Mouse (Mus musculus): ENCODE data around the gene Mus81. TPM values are rescaled to one million over a fixed set of nuclear protein-coding genes. Genes with fewer than 3 reads are reported as not detected.

Mus81 gene
- total and polyA plus RNA-seq, 3 experiments: 20.4 to 29.3 (median 28.8) TPM

DNA sequence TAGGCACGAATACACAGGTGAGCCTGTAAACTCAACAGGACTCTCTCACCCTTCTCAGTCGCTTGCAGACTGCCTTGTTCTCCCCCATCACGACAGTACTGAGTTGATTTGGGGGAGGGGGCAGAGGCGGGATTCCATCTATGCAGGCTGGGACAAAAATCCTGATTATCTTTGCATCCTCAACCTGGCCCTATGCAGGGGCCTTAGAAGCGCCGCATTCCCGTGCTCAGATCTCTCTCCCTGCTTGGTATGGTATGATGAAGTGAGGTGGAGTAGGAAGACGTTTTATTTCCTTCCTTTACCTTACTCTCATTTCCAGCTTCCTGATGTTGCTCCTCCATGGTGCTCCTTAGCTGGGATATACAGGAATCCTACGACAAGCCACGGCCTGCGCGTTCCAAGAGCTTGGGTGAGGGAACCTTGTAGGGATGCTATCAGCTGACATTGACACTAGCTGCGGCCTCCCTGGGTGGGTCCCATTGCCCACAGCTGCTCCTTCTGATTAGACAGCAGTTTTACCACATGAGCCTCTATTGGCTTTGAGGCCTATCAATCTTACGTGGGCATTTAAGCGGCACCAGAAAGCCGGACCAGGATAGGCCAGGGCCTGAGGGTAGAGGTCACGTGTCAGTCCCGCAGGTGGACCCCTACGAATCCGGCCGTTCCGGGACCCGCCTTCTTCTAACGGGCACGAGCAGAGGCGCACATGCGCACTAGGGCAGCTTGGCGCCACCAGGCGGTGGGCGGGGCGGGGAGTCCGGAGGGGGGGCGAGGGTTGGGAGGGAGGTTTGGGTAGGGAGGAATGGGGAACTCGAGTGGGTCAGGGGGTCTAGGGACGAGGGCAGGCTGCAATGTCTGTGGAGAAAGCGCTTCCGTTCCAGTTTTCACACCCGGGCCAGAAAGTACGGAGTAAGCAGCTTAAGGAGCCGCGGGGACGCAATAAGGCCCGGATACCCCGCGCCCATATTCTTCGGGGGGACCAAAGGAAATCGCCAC, 22.1 kb upstream of the Mus81 start, which contains the start of gene Snx32 (continued):
- TF ChIP-seq JUND (conservative IDR thresholded peaks at IDR 0.05; ENCODE audit: low read depth, low read length): no peak

DNA sequence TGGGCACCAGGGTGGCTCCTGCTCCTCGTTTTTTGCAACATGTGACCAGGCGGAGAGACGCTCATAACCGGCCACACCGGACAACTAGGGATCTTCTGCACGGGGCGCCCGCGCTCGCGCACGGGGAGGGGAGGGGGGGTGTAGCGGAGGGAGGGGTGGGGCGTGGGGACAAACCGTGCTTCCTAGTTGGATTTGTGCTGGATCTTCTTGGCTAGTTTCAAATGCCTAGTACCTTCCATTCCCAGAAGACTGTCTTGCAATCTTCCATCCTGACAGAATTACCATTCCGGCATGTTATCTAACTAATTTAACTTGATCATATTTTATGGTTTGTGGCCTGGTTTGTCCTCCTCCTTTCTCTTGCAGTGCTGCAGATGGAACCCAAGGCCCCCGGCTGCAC, 15.5 kb upstream of the Mus81 start, which contains the start of gene 1700020D05Rik:
Gene 1700020D05Rik (minus strand): TSS at position 101 of the 400 bp plus-strand sequence.
- no peak for DNase-seq (ENCODE audit: extremely low read depth)
- no peak within 1 kb of the TSS for H3K4me3 ChIP-seq (replicated peaks in 1 of 3; ENCODE audit: low read depth in 2 of 3, low read length in 2 of 3, poor library complexity in 1 of 3)

DNA sequence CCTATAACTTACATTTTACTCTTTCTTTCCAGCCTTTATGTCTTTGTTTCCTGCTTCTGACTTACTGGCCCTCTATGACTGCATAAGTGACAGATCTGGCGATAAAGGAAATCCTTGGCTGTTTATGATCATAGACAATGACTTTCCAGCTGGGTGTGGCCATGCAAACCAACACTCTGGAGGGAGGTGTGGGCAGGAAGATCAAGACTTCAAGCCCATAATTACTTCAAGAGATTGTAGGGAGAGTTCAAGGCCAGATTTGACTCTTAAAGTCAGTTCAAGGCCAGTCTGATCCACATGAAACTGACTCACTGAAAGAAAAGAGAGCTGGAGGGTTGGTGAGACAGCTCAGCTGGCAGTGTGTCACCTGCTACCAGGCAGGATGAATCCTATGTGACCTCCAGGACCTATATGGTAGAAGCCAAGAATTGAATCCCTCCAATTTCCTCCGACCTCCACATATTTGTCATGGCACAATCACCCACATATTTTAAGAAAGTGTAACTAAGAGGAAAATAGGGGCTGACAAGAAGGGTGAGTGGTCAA, 12.2 kb upstream of the Mus81 start:
- no peak overlapping the region for H3K4me2 ChIP-seq (ENCODE audit: insufficient read depth, low read depth, poor library complexity, severe bottlenecking)
- H3K27ac ChIP-seq (ENCODE audit: insufficient read depth, low read depth): no peak overlapping the region
- dilution Hi-C loops (cut with MboI; ENCODE audit: extremely low pct_ligation_motif_present, extremely low pct_unique_long_range_greater_than_20kb, low sequenced_read_pairs) (no loop called here), in situ Hi-C loops (cut with MboI; ENCODE audit: low pct_ligation_motif_present, low pct_unique_long_range_greater_than_20kb, low sequenced_read_pairs) (no loop called here)
- H3K27me3 ChIP-seq (replicated peaks): no peaks in the 10 kb centered on the region
- no peaks in the 10 kb centered on the region for H3K9me3 ChIP-seq (replicated peaks; ENCODE audit: low read length)
- TF ChIP-seq CHD2 (IDR thresholded peaks at IDR 0.05; ENCODE audit: low read length) (no peak), USF2 (conservative IDR thresholded peaks at IDR 0.05; ENCODE audit: low read depth, low read length) (no peak), NELFE (IDR thresholded peaks at IDR 0.05; ENCODE audit: low read depth, low read length) (no peak), ETS1 (conservative IDR thresholded peaks at IDR 0.05; ENCODE audit: low read depth, low read length) (no peak)
- H3K36me3 ChIP-seq (replicated peaks in 1 of 2; ENCODE audit: control insufficient read depth in 1 of 2, insufficient read depth in 1 of 2, low read length in 1 of 2): peaks cover 27 to 59% of the 10 kb centered on the region in 2 experiments
- no peaks in the 10 kb centered on the region; a peak in 1 of 4 replicates for H3K4me1 ChIP-seq (ENCODE audit: control insufficient read depth in 1 of 2, insufficient read depth in 2 of 2)
- no peaks in the 10 kb centered on the region for H3K79me2 ChIP-seq (replicated peaks; ENCODE audit: control insufficient read depth, extremely low read depth, insufficient read depth, poor library complexity, severe bottlenecking)
- no peak overlapping the region for H3K9ac ChIP-seq (ENCODE audit: insufficient read depth, low read depth)
- DNase-seq (ENCODE audit: extremely low read depth): no peak
- no peak overlapping the region for H3K4me3 ChIP-seq (replicated peaks in 1 of 3; ENCODE audit: low read depth in 2 of 3, low read length in 2 of 3, poor library complexity in 1 of 3)

More for the DNA sequence above, 15.5 kb upstream of the Mus81 start, which contains the start of gene 1700020D05Rik:
- no peaks in the 10 kb centered on the region for H3K27me3 ChIP-seq (replicated peaks)
- H3K4me2 ChIP-seq (ENCODE audit: insufficient read depth, low read depth, poor library complexity, severe bottlenecking): no peak within 1 kb of the TSS
- H3K9me3 ChIP-seq (replicated peaks; ENCODE audit: low read length): no peaks in the 10 kb centered on the region
- no peak within 1 kb of the TSS for H3K27ac ChIP-seq (ENCODE audit: insufficient read depth, low read depth)
- in situ Hi-C loops (cut with MboI; ENCODE audit: low pct_ligation_motif_present, low pct_unique_long_range_greater_than_20kb, low sequenced_read_pairs): no loop called here
- H3K36me3 ChIP-seq (replicated peaks in 1 of 2; ENCODE audit: control insufficient read depth in 1 of 2, insufficient read depth in 1 of 2, low read length in 1 of 2): peaks cover 2 to 26% of the 10 kb centered on the region in 2 experiments
- H3K9ac ChIP-seq (ENCODE audit: insufficient read depth, low read depth): no peak within 1 kb of the TSS
- TF ChIP-seq PAX5 (IDR thresholded peaks at IDR 0.05; ENCODE audit: low read length) (no peak), ZKSCAN1 (IDR thresholded peaks at IDR 0.05; ENCODE audit: borderline replicate concordance, low read depth, low read length) (no peak), MAX (IDR thresholded peaks at IDR 0.05; ENCODE audit: low read length) (no peak), EP300 (IDR thresholded peaks at IDR 0.05; ENCODE audit: low read length) (no peak), UBTF (IDR thresholded peaks at IDR 0.05; ENCODE audit: low read depth, low read length) (no peak), RAD21 (IDR thresholded peaks at IDR 0.05; ENCODE audit: low read depth, low read length) (no peak), TBP (conservative IDR thresholded peaks at IDR 0.05; ENCODE audit: low read depth, low read length) (no peak), MEF2A (IDR thresholded peaks at IDR 0.05; ENCODE audit: borderline replicate concordance, low read depth, low read length) (no peak), TCF12 (IDR thresholded peaks at IDR 0.05; ENCODE audit: low read depth, low read length) (no peak), RCOR1 (conservative IDR thresholded peaks at IDR 0.05; ENCODE audit: low read depth, low read length) (no peak), CHD1 (IDR thresholded peaks at IDR 0.05; ENCODE audit: low read depth, low read length) (no peak), SMC3 (IDR thresholded peaks at IDR 0.05; ENCODE audit: low read depth, low read length) (no peak), JUN (IDR thresholded peaks at IDR 0.05; ENCODE audit: insufficient read depth, low read depth, low read length) (no peak), HCFC1 (IDR thresholded peaks at IDR 0.05; ENCODE audit: low read depth, low read length) (no peak), JUND (conservative IDR thresholded peaks at IDR 0.05; ENCODE audit: low read depth, low read length) (no peak)
- dilution Hi-C loops (cut with MboI; ENCODE audit: extremely low pct_ligation_motif_present, extremely low pct_unique_long_range_greater_than_20kb, low sequenced_read_pairs): no loop called here
- no peaks in the 10 kb centered on the region for H3K79me2 ChIP-seq (replicated peaks; ENCODE audit: control insufficient read depth, extremely low read depth, insufficient read depth, poor library complexity, severe bottlenecking)
- no peaks in the 10 kb centered on the region for H3K4me1 ChIP-seq (ENCODE audit: control insufficient read depth in 1 of 2, insufficient read depth in 2 of 2)

Measured in CH12.LX (cell line).